Mouse (Mus musculus) monocyte, adult 2 months (primary cell): ENCODE results near the gene Olfr1205.

ENCODE experiments used
- DNase-seq, 2 experiments: peaks; one replicate each; pipeline ENCODE4 v3.0.0; 2022; ENCODE audit warnings: low spot score in 2 of 2, low read depth in 1 of 2

Gene Olfr1205

DNA sequence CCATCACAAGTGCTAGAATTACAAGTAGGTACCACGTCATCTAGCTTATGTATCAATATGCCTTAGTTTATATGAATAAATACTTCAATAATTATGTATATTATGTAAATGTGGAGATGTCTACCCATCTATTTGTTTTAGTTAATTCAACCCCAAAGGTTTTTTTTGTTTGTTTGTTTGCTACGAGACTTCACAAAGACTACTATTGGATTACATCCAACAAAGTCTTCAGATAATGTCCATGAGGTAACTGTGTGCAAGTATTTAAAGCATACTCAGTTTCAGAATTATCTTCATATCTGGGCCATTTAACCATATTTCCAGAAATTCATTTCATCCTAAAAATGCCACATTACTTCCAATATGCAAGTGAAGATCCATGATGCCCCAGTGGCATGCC is at the start of gene Olfr1205:
TSS of gene Olfr1205 (plus strand) at position 301 of the 400 bp plus-strand sequence.
- no peak for DNase-seq

DNA sequence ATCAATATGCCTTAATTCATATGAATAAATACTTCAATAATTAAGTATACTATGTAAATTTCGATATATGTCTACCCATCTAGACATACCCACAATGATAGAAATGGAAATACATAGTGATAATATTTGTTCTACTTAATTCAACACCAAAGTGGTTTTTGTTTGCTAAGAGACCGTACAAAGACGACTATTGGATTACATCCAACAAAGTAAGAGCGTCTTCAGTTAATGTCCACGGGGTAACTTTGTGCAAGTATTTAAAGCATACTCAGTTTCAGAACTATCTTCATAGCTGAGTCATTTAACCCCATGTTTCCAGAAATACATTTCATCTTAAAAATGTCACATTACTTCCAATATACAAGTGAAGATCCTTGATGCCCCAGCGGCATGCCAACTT is 36.8 kb upstream of the Olfr1205 start, which contains the start of gene Olfr1201:
TSS of gene Olfr1201 (plus strand) at position 301 of the 400 bp plus-strand sequence.
- no peak for DNase-seq

DNA sequence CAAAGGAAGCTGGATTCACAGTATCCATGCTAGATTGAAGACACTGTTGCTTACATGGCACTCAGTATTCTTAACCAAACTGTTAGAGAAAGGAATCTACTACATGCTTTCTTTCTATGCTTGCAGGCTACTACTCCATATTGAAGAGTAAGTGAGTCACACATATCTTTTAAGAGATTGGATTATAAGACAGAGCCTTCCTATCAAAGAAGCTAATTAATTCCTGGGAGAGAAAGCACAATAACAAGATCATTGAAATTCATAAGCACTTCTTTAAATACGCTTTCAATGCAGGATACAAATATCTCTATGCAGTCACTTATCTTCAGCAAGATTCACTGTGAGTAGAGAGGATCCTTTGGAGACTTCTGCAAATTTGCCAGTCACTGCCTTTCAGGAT is 15.3 kb upstream of the Olfr1205 start, which contains the start of gene Olfr1202:
TSS of gene Olfr1202 (plus strand) at position 301 of the 400 bp plus-strand sequence.
- DNase-seq = no peak

DNA sequence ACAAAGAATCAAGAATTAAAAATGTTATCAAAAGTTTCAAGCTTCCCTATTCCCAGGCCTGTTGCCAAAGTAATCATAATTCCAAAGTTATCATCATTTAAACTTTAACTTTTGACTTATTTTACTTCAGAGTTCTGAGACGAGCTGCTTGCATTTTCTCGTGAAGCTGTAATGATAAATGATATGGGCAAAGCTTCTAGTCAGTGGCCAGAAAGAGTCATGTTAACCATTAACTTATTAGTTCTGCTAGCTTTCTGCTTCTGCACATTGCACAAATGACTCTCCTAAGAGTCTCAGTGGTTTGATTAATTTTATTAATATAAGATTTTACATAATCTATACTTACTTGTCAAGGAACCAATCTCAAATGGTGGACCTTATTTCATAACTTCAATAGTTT is 8.9 kb downstream of the Olfr1205 start:
- no peak for DNase-seq

DNA sequence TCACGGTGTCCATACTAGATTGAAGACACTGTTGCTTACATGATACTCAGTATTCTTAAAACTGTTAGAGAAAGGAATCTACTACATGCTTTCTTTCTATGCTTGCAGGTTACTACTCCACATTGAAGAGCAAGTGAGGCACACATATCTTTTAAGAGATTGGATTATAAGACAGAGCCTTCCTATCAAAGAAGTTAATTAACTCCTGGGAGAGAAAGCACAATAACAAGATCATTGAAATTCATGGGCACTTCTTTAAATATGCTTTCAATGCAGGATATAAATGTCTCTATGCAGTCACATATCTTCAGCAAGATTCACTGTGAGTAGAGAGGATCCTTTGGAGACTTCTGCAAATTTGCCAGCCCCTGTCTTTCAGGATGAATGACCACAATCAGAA is 19.5 kb downstream of the Olfr1205 start, which contains the start of gene Olfr1204:
TSS of gene Olfr1204 (plus strand) at position 301 of the 400 bp plus-strand sequence.
- no peak for DNase-seq

DNA sequence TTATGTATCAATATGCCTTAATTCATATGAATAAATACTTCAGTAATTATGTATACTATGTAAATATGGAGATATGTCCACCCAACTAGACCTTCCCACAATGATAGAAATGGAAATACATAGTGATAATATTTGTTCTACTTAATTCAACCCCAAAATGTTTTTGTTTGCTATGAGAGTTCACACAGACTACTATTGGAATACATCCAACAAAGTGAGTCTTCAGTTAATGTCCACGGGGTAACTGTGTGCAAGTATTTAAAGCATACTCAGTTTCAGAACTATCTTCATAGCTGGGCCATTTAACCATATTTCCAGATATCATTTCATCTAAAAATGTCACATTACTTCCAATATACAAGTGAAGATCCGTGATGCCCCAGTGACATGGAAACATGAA is 33.4 kb downstream of the Olfr1205 start, which contains the start of gene Olfr1206:
TSS of gene Olfr1206 (plus strand) at position 301 of the 400 bp plus-strand sequence.
- no peak for DNase-seq
